Mouse (Mus musculus): ENCODE data around the gene Ndufb7.
"Not testable (repeated sequence)": the region's sequence is repeated elsewhere in the genome, so short reads cannot be mapped to it uniquely, and the experiment has no call there.

The Ndufb7 gene

DNA sequence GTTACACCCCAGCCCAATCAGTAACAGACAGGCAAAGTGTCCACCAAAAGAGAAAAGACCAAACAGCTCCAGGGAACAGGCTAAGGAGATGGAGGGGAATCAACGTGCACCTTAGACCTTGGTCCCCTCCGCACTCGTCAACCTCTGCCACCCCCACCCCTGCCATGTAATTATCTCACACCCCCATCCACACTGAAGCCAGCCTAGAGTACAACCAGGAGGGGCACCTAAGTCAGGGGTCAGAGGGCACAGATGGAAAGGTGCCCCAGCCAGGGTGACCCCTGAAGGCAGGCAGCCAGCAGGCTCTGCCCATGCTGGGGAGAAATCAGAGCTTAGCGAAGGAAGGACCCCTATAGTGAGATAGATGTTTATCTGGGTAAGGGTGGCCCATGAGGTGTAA, 10.4 kb downstream of the Ndufb7 start:
- DNase-seq = no peak

DNA sequence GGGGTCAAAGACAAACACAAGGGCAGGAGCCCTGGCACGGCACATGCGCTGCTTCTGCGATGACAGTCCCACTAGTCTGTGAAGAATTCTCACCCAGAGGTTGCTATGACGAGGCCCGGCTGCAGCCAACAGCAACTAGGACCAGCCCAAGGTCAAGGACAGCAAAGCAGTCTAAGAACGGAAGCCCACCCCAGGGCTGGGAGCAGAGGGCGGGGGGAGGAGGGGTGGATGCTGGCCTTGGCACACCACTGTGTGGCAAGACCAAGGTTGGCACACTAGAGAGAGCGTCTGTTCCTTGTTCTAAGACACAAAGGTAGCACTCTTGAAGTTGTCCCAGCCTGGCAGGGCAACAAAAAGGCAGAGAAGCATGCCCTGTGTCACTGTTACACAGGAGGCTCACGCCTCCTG, 10.9 kb downstream of the Ndufb7 start:
- peak in 1 of 2 experiments; percentile 26 for DNase-seq

DNA sequence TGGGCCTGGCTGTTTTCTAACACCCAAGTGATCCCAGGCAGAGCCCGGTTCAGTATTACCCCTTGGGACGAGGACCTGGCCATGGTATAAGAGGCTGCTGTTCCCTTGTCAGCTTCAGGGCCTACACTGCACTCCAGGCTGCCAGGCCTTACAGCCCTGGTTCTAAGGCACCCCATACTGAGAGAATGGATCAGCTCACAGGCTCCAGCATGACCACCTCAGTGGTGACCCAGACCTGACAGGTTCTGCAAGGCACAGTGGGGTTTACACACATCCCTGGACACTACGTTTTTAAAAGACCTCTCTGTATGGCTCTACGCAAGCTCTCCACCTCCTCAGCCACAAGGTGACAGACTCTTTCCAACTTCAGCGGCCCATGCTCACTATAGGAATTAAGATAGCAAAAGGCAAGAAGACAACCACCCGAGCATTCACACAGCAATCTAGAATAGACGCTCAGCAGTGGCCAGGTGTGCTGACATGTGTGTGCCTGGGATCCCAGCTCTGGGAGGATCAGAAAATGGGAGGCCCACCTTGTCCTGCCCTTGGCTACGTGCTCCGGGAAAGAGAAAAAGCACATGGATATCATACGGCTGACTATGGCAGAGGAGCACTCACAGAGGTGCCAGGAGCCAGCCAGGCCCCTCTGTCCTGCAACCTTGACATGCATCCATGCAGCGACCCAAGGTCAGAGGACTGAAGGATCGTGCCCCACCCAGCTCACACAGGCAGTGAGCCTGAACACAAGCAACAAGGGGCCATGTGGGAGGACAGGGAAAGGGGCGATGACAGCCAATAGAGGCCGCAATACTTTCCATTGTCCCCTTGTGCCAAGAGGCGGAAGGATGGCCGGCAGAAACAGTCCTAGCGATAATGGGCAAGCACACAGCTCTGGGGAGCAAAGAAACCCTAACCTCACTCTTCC, 11.9 kb downstream of the Ndufb7 start:
- DNase-seq = no peak

DNA sequence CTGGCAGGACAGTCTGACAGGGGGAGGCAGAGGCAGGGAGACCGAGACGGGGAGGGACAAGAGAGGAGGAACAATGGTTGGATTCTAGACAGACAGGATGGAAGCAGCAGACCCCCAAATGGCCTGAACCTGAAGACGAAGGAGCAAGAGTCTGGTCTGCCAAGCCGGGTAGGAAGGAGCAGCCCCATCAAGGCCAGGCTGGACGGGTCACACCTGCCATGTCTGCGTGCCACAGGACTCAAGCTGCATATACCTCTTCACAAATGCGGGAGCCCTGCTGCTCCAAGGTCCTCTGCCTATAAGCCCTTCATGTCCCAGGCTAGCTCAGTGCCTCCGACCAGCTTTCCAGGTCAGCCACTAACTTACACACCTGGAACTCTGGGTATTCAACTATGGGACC, 13.2 kb downstream of the Ndufb7 start:
- DNase-seq = no peak

DNA sequence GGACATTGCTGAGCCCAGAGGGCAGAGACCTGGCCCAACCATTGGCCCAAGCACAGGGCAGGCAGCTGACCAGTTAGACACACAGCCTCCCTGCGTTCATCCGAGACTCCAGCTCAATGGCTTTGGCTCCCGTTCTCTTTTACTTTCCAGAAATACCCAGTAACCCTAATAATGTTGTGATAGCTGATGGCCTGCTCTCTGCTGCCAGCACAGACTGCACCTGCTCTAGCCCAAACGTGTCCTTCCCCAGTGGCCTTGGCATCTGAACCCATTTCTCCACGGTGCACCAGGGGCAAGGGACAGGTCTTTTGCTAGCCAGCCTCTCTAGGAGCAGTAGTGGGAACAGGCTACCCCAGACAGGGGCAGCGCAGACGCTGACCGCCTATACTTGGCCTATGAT, 14.4 kb downstream of the Ndufb7 start:
- no peak for DNase-seq

DNA sequence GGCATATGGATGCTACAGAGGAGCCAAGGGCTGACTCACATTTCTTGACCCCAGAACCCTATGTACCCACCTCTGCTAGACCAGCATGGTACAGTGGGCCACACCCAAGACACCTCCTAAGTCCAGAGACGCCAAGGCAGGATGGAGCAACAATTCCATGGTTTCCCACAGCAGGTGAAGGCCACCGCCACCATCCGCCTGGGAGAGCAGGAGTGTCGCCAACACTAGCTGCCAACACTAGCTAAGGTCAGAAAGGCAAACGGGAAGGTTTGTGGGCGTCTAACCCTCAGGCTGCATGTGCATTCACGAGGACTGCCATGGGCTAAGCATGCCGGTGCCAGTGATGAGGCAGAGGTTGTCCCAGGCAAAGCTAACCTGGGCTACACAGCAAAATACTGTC, 15.8 kb downstream of the Ndufb7 start:
- no peak for DNase-seq

DNA sequence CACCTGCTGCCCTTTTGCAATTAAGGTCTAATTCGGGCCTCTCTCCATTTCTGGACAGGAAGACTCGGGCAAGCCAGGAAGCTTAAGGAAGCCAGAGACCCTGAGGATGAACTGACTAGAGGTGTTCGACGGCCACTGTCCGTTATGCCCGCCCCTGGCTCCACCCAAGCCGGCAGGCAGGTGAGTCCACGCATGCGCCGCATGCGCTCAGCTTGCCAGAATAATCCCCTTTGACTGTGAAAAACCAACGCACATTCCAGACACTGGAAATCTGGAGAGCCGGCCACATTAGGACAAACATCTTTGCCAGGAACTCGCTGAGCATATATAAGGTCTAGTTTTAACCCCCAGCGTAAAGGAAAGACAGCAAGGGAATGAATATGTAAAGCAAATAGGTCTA, 16.8 kb downstream of the Ndufb7 start:
- DNase-seq = no peak

DNA sequence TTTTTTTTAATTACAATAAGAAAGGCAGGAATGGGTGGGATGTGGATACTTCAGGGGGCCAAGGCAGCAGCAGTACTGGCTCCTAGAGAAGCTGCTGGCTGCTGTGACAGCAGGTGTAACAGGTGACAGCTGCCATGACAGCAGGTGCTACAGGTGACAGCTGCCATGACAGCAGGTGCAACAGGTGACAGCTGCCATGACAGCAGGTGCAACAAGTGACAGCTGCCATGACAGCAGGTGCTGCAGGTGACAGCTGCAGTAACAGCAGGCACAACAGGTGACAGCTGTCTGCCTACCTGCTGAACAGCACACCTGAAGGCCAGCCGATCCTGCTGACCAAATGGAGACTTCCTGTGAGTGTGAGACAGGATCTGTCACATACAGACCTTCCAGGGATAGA, 18.3 kb downstream of the Ndufb7 start:
- no peak for DNase-seq

DNA sequence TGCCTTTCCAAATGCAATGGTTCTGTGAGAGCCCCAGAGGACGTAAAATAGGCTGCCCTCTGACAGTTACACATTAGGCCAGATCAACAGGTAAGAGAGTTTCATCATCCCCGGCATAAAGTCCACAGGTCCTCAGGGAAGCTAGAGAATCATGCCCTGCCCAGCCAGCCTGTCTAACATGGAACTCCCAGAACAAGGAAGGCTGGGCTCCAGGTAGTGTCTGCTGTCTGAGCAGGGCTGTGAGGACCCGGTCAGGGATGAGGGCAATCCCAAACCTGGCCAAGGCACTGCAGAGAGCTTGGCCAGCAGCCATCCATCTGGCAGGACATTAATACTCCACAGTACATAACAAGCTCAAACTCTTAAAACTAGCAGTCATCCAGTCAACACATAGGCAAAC, 18.9 kb downstream of the Ndufb7 start:
- DNase-seq = no peak

DNA sequence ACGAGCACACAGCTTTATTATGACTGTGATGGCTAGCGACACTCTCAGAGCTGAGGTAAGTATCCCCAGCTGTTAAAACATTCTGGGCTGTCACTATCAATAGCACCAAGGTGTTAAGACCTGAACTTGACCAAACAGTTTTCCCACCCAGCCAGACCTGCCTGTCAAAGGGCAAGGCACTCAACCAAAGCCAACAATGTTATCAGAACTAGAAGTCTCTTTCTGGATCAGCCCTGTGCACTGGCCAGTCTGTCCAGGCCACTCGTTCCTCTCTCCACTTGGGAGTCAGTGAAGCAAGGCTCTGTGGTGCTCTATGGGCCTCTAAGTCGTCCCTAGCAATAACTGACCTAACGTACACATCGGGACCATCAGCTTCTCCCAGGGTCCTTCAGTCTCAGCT, 21.2 kb downstream of the Ndufb7 start:
- no peak for DNase-seq

DNA sequence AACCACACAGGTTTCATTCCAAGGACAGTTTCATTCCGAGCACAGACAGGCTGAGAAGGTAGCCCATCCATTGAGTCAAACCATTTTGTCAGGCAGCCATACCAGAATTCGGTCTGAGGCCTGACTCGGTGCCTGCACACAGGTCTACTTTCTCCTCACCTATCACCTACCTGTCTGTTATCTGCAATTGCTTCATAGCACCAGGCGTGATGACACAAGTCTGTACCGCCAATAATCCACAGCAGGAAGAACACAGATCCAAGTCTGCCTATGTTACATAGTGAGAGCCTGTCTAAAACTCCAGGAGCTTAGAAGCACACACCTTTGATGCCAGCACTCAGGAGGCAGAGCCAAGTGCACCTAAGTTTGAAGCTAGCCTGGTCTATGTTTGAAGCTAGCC, 22.4 kb downstream of the Ndufb7 start:
- no peak for DNase-seq

DNA sequence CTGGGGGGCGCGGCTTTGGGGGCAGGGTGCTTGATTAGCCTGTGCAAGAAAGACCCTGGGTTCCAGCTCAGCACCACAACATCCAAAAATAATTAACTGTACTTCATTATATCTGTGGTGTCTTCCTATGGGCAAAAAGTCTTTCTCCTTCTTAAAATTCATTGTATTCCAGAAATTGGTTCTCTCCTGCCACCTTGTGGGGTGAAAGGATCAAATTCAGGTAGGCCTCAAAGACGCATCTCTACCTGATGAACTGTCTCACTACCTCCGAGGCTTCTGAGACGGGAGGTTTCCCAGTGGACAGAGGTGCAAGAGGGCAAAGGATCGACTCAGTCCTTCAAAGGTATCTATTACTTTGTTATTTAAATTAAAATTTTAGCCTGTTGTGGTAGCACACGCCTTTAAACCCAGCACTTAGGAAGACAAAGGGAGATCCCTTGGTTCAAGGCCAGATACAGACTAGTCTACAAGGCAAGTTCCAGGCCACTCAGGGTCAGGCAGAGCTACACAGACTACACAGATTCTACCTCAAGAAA, 24.1 kb downstream of the Ndufb7 start:
- DNase-seq = no peak

DNA sequence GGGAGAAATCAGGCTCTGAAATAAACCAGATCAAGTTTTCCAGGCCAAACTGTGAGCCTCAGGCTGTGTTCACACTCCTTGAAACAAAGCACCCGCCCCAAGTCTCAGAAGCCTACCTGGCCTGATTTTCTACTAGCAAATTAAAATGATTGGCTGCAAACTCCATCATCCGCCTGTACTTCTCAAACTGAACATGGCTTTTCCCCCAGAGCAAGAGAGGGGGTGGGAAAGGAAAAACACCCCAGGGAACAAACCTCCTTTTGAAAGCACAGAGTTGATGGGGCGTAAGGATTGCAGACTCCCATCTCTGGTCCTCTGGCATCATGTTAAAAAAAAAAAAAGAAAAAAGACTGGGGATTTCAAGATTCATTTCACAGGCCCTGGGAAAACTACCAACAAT, 26.2 kb downstream of the Ndufb7 start:
- DNase-seq = no peak

DNA sequence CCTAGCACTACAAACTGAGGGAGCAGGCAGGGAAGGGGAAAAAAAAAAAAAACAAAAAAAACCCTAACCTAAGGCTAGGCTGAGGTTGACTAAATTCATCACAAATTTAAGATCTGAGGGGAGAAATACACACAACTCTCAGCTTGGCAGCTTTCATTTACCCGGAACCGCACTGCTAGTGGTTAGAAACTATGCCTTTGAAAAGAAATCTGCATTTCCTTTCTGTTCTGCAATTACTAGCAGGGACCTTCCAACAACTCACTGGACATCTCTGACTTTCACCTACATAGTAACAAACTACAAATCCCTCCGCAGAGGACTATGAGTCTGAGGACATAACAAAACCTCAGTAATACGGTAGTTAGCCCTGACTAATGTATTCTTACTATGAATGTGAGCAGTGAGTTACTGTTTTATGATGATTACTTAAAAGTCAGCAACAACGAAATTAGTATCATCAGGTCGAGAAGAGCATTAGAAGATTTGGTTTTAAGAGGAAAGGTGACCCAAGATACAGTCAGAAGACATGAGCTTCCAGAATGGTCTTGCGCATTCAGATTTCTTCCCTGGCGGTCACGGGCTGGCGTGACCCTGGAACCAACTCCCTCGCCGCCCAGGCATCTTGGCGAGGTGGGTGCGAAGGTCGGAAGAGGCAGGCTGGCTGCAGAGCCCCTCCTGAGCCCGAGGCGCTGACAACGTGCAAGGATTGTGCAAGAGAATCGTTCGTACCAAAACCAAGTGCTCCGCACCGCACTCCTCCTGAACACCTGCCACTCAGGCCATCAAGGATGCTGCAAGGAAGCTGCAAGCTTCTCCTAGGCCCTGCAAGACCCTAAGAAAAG, 27.1 kb downstream of the Ndufb7 start:
- no peak for DNase-seq

DNA sequence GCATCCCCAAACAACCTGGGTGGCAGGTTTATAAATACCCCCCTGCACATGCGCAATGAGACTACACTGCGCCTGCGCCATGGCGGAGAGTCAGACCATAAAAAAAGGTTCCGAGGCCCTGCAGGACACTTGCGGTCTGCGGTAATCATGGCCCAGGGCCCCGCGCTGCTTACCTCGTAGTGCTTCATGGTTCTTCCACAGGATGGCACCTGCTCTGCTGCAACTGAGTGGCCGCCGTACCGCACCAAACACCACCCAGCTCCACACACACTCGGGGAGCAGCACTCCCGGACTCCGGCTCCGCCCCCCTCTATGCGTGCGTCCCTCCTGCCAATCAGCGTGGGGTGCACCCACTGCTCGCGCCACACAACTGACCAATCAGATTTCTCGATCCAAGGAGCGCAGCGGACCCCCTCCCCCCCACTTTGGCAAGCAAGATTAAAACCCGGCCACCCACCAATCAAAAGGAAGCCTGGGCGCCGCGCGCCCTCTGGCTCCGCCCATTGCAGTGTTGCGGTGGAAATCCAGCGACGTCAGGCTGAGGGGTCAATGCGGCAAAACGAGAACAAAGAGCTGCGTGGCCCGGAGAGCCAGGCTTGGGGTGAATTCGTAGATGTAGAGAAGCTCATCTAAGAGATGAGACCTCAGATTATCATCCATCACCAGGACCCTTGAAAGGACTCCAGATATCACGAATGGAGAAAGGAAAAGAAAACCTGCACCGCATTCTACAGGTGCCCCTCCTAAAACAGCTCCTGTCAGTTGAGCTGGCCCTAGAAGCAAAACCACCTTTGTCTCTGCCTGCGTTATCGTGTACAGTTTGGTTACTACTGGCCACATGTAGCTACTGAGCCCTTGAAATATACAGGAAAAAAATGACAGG, 27.9 kb downstream of the Ndufb7 start:
- peak; percentile 97 to 98 for DNase-seq

DNA sequence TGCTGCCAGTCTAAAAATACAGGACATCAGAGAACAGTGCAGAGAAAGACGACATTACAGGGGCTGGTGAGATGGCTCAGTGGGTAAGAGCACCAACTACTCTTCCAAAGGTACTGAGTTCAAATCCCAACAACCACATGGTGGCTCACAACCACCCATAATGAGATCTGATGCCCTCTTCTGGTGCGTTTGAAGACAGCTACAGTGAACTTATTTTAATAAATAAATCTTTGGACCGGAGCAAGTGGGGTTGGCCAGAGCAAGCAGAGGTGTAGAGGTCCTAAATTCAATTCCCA, 28.5 kb downstream of the Ndufb7 start:
- not testable (repeated sequence) for DNase-seq

DNA sequence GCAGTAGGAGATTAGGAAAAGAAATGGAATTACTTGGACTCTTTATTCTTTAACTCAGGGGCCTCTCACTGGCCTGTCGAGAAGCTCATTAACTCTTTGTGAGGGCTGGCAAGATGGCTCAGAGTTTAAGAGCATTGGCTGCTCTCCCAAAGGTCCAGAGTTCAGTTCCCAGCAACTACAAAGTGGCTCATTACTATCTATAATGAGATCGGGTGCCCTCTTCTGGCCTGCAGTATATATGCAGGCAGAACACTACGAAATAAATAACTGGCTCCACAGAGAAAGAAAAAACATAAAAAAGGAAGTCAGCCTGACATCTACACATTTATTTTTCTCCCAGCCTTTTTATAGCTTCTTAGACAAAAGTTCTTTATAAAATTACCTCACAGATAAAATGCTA, 29.9 kb downstream of the Ndufb7 start:
- DNase-seq = no peak

DNA sequence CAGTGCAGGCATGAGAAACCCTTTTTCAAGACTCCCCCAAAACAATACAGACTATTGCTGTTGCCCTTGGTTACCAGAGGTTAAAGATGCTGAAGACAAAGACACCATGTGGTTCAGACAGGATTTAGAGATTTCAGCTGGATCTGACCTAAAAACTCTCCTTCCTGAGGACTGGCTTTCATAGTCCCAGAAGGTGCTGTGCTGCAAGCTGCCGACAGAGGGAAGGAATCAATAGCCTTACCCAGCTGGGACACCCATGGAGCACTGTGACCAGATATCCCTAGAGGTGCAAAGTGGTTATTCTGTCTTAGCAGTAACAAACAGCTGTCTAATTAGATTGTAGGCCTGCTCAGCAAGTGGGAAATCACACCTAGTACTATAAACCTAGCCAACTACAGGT, 31.7 kb downstream of the Ndufb7 start:
- no peak for DNase-seq

DNA sequence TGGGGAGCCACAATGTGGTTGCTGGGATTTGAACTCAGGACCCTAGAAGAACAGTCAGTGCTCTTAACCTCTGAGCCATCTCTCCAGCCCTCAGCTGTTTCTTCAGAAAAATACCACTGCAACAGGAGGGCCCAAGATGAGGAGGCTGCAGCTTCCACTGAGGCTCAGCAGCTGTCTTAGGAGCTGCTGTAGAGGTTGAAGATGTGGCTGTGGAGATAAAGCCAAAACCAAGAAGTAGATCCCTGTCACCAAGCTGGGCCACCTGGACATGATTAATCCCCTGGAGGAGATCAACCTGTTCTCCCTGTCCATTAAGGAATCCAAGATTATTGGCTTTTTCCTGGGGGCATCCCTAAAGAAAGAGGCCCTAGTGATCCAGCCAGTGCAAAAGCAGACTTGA, 33.3 kb downstream of the Ndufb7 start:
- DNase-seq = no peak

DNA sequence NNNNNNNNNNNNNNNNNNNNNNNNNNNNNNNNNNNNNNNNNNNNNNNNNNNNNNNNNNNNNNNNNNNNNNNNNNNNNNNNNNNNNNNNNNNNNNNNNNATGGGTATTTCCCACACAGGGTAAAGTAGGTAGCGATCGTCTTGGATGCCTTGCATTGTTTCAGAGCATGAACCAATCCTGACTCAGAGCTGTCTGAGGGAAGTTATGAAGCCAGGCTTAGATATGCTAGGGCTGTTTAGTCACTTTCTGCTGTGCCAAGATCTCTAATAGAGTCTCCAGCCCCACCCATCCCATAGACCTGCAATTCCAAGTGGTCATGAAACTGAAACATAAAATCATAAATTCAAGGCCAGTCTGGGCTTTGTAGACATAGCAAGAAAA, 36.2 kb downstream of the Ndufb7 start:
- no peak for DNase-seq

DNA sequence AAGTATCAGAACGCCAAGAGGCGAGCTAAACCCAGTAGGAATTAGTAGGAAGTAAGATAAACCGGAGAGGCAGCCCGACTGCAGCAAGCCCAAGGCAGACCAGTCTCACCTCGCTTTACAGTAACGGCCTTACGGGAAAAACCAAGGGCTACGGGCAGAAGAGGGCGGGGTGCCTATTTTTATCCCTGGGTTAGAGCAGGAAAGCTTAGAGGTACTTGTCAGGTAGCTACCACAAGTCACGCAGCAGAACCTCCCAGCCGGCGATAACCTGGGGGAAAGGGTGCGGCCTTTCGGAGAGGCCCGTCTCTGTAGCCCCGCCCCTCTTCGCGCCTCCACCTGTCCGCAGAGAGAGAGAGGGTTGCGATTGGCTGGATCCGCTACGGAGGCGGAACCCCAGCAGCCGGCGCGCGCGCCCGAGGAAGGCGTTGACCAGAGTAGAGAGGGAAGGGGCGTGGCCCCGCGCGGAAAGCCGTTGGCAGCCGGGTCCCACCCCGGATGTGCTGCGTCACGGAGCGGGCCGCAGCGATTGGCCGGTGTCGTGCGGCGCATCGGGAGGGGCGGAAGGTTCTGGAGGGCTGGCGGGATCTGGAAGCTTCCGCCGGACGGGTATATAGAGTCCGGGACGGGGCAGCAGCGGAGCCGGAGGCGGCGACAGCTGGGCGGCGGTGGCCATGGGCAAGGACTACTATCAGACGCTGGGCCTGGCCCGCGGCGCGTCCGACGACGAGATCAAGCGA, 41.4 kb downstream of the Ndufb7 start, which contains the start of the genes Tecr and Dnajb1:
Gene Tecr, minus strand, starts transcription at position 311 of the 737 bp plus-strand sequence.
Gene Dnajb1, plus strand, starts transcription at position 533 of the 737 bp plus-strand sequence.
- DNase-seq = peak; percentile 100

DNA sequence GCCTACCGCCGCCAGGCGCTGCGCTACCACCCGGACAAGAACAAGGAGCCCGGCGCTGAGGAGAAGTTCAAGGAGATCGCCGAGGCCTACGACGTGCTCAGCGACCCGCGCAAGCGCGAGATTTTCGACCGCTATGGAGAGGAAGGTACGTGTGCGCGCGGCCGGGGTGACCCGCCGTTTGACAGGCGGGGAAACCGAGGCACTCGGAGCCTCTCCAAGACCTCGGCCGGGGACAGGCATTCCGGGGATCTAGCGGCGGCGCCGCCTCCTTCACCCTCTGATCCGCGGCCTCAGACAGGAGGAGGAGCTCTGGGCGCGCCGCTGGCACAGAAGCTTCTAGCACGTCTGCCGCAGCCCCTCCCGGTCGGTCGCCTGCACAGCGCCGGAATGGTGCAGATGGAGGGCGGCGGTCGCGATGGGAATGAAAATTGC, 41.9 kb downstream of the Ndufb7 start:
- peak; percentile 90 for DNase-seq

Measured in lung, adult 18-20 months (tissue).